Mouse (Mus musculus): ENCODE measurements around the gene 1700125H20Rik.

1700125H20Rik gene

GRCm38 (mm10) chr11:85184082-85184481, 13.9 kb downstream of the 1700125H20Rik start:
- peak in 1 of 2 experiments; percentile 11 for DNase-seq (ENCODE audit: low spot score in 2 of 2)

DNA sequence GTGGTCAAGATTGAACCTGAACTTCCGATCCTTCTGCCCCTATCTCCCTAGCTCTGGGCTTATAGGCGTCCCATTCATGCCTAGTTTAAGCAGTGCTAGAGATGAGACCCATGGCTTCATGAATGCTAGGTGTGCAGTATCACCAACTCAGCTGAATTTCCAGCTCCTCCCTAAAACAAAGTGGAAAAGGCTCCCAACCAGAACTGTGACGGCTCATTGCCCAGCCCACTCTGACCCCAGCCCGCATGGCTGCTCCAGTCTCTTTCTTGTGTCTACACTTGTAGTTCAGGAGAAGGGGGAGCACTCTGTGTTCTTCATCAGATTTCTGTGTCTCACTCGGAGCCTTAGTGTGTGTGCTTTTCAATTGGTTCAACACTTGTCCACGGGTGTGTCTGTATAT, 14.6 kb downstream of the 1700125H20Rik start:
- DNase-seq (ENCODE audit: low spot score in 2 of 2), result no peak

- no peak for DNase-seq (ENCODE audit: low spot score in 2 of 2)
Observed at GRCm38 (mm10) chr11:85189110-85189509, 18.9 kb downstream of the 1700125H20Rik start.

GRCm38 (mm10) chr11:85190741-85191140, 20.5 kb downstream of the 1700125H20Rik start:
- no peak for DNase-seq (ENCODE audit: low spot score in 2 of 2)

- DNase-seq (ENCODE audit: low spot score in 2 of 2), result no peak
Observed at GRCm38 (mm10) chr11:85194206-85194605, 24.0 kb downstream of the 1700125H20Rik start.

DNA sequence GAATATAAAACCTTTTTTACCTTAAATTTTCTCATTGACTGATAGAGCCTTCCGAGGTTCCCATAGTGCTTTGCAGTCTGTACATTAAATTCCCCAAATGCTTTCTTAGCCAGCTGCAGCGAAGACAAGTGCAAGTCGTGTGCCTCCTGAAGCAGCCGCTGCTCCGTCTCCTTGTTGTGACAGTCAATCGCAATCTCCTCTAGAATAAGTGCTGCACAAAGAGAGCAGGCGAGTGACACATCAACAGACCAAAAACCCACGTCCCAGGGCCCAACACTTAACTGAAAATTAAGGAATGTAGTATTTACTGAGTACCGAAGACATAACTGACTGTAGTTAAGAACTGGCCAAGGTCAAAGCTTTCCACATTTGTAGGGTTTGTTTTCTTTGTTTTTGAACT, 25.8 kb downstream of the 1700125H20Rik start:
- no peak for DNase-seq (ENCODE audit: low spot score in 2 of 2)

- no peak for DNase-seq (ENCODE audit: low spot score in 2 of 2)
Observed at GRCm38 (mm10) chr11:85198906-85199305, 28.7 kb downstream of the 1700125H20Rik start.

DNA sequence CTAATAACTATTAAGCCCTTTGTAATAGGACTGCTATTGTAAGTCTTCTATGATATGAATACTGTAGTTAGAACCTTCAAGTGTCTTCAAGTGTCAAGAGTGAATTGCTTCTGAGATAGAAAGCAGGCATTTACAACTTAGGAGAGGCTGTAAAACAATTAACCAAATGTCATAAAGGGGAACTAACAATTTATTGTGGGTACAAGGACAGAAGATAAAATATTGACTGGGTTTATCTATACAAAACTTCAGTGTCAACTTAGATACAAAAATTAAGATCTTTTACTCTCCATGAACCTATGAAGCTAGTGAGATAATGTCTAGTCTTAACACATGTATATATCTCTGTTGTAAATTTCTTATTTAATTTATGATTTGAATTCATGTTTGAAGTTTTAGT, 36.0 kb downstream of the 1700125H20Rik start:
- DNase-seq (ENCODE audit: low spot score in 2 of 2), result no peak

GRCm38 (mm10) chr11:85211151-85211550, 40.9 kb downstream of the 1700125H20Rik start:
- no peak for DNase-seq (ENCODE audit: low spot score in 2 of 2)

DNA sequence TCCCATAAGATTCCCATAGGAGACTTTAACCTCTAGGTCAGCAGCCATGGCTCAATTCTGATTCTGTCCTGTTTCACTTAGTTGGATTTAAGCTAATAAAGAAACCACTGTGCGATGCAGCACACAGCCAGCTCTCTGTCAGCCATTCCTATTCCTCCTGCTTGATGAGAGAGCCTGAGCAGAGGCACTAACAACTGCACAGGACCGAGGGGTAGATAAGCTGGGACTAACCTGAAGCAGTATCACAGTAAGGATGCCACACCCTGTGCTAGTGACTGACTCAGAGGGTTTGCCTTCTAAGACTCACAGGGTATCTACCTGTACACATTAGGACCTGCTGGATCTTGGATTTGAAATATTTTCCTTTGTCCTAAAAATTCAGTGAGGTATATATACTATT, 43.0 kb downstream of the 1700125H20Rik start:
- DNase-seq (ENCODE audit: low spot score in 2 of 2), result no peak

GRCm38 (mm10) chr11:85214679-85215078, 44.5 kb downstream of the 1700125H20Rik start:
- no peak for DNase-seq (ENCODE audit: low spot score in 2 of 2)

- DNase-seq (ENCODE audit: low spot score in 2 of 2), result no peak
Observed at GRCm38 (mm10) chr11:85219014-85219413, 48.8 kb downstream of the 1700125H20Rik start.

DNA sequence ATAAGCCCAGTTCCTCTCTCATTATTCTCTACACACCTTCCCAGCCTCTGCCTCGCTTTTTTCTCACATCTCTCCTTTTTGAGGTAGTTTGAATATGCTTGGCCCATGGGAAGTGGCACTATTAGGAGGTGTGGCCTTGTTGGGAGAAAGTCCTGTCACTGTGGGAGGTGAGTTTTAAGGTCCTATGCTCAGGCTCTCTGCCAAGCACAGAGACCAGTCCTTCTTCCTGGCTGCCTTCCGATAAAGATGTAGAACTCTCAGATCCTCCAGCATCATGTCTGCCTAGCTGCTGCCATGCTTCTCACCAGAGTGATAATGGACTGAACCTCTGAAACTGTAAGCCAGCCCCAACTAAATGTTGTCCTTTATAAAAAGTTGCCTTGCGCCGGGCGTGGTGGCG, 52.4 kb downstream of the 1700125H20Rik start:
- no peak for DNase-seq (ENCODE audit: low spot score in 2 of 2)

DNA sequence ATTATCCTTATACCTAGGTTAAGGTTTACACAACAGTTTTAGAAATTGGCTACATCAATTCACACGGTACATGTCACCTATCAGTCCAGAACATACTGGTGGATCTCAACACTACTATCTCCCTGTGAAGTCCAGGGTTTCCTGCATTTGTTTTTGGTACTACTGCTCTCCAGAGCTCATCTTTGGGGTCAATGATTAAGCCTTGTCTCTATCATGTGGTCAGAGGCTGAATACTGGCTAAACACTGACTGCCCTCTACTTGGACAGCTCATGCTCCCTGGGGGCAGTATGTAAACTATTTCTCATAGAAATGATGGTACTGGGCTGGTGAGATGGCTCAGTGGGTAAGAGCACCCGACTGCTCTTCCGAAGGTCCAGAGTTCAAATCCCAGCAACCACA, 53.0 kb downstream of the 1700125H20Rik start:
- no peak for DNase-seq (ENCODE audit: low spot score in 2 of 2)

Measured in urinary bladder, postnatal 36 days (tissue).